Mouse (Mus musculus) mature B cell (primary cell): ENCODE results near the gene Tor3a.
"Not testable (repeated sequence)": the region's sequence is repeated elsewhere in the genome, so short reads cannot be mapped to it uniquely, and the experiment has no call there.

Experiments used
- in situ Hi-C: fragments of 300-500 bp; cut with MboI; formaldehyde crosslinking; loops from 2 replicates; pipeline ENCODE4 v1.14.3; 2019

The Tor3a gene

DNA sequence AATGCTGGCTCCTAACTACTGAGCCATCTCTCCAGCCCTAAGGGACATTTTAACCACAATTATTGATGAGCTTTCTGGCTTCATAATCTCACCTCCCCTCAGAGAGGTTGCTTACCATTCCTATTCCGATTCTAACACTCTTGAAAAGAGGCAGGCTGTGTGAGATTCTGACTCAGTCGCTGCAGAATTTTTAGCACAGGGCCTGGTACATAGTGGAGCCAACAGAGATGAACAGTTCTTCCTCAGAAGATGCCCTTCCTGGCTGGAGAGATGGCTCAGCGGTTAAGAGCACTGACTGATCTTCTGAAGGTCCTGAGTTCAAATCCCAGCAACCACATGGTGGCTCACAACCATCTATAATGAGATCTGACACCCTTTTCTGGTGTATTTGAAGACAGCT, 2.2 kb downstream of the Tor3a start:
- in situ Hi-C loops = no loop called here

DNA sequence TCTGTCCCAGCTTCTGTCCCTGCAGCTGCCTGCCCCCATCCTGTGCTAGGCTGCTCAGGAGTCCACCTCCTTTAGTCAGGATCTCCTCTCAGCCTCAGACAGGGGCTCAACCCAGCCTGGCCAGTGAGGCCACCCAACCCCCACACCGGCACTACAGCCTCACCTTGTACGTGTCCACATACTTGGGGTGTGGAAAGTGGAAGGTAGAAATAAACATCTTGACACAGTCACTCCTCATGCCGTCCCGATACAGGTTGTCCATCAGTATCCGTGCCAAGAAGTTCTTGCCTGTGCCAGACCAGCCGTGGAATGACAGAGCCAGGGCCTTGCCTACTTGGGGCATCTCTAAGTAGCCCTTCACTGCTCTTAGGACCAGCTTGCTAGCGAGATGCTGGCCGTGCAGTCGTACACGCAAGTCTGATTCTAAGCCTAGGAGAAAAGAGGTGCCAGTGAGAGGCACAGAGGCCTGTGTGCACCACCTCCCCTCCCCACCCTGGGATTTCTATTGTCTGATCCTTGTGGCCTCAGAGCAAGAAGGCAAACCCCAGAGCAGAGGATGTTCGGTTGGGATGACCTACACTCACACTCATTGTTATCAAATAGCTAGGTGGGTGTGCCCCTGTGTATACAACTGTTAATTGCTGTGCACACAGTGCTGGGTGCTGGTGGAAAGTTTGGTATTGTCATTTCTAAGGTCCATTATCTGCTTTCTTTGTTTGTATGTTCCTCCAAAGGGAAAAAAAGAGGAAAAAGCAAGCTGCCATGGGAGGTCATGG, 4.8 kb downstream of the Tor3a start:
- in situ Hi-C loops = no loop called here

- in situ Hi-C loops = no loop called here
Observed at GRCm38 (mm10) chr1:156668602-156669001, 5.6 kb downstream of the Tor3a start.

GRCm38 (mm10) chr1:156667141-156667926, 6.8 kb downstream of the Tor3a start:
- in situ Hi-C loops = no loop called here

DNA sequence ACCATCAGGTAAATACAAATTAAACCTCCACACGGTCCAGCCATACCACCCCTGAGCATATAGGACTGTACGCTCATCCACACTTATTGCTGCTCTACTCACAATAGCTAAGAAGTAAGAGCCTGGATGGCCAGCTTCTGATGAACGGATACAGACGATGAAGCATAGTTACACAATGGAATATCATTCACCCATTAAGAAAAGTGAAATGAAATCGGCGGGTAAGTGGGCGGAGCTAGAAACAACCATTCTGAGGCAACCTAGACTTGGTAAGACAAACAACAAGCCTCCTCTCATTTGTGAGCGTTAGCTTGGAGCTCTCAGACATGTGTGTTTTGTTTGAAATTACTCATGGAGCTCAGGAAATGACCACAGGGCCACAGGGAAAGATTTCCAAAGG, 8.4 kb downstream of the Tor3a start:
- in situ Hi-C loops = no loop called here

GRCm38 (mm10) chr1:156660660-156661236, 13.4 kb downstream of the Tor3a start:
- in situ Hi-C loops = not testable (repeated sequence)

DNA sequence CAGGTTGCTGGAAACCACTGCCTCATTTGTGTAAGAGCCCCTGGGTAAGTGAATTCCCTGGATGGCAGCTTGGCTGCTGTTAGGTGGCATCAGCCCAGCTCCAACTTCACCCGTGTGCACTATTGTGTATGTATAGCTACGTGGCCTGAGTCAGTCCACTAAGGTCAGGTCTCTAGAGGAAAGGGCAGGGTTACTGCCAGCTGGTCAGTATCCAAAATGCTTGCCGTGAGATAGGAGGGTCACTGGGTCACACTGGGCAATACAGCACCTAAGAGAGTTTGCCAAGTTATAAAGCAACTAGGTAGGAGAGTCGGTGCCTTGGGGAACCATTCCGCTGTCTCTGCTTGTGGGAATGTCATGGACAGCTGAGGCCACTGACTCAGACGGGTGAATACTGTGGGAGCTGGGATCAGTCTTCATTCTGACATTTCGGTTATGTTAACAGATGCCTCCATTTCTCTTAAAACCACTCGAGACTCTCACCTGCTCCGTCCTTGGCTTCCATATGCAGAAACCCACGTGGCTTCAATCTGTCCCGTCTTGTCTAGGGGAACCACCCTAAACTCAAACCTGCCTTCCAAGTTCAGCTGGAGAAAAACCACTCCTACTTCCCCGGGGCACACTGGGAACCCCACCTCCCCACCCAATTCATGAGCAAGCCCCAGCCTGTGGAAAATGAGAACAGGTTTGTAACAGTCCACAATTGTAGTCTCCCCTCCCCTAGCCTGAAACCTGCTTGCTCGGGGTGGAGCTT, 14.1 kb downstream of the Tor3a start:
- in situ Hi-C loops = no loop called here

GRCm38 (mm10) chr1:156658676-156659075, 15.5 kb downstream of the Tor3a start:
- in situ Hi-C loops = no loop called here

DNA sequence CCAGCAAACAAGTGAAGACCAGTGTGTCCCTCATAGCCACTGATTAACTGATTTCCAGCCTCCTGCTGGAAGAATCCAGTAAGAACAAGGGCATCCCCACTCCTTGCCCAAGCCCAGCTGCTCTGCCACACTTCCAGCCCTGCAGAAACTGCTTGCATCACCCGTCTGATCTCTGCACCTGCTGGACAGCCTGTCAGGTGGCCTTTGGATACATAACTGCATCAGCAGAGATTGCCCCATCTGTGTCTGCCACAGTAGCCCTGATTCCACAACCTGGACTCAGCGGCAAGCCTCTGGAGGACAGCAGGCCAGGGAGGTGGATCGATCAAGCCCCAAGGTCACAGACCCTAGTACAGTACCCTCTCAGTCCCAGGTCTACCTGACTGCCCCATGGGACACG, 16.6 kb downstream of the Tor3a start:
- in situ Hi-C loops = no loop called here

DNA sequence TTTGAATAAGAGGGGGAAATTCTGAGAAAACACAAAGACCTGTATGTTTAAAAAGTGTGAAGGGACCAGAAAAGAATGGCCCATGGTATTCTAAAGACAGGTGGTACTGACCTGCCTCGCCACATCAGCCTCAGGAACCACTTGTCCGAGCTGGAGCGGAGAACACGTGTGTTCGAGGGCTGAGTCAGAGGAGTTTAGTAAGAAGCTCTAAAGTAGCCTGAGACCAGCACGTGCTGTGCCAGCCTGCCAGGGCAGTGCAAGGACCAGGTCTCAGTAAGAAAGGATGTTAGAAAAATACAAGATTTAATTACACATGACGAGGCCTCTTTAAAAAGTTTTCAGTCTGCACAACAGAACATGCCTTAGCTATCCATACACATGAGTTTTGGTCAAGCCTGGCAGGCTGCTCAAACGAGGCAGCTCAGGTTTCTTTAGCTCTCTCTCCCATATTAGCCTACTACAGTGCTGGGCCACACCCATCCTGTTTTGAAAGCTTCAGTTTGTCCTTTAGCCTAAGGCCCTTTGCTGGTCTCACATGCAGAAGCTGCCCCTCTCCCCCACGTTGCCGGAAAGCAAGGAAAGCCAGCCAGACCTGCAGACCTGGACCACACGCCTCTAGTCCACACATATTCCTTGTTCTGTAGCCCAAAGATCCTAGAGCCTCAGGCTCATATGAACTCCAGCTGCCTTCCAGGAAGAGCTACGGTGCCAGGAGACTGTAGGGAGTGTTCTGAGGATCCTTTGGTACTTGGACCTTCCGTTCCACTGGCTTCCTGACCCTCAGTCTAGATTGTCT, 19.2 kb downstream of the Tor3a start:
- in situ Hi-C loops = no loop called here

DNA sequence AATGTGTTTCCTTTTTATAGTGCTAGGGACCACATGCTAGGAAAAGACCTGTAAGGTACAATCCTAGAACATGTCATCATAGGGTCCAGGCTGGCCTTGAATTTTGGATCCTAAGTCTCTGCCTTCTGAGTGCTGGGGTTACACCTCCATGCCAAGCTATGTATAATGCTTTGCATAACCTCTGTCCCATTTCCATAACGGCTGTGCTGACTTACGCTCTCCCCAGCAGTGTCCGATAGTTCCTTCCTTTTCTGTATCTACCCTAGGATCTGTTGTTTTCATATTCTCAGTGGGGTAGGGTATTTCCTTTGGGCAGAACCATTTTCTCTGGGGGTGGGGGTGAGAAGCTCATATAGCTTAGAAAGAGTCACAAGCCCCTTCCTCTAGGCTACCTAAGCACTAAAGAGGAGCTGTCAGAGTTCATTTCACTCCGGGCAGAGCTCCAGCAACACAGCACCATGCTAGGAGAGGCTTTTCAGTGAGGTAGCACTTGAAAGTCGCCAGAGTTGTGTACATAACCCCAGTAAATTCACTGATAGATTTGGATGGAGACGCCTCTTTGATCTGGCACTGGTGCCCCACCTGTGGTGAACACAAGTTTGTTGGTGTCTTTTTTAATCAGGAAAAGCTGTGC, 21.9 kb downstream of the Tor3a start:
- in situ Hi-C loops = no loop called here

GRCm38 (mm10) chr1:156650631-156651030, 23.5 kb downstream of the Tor3a start:
- in situ Hi-C loops = no loop called here

- in situ Hi-C loops = no loop called here
Observed at GRCm38 (mm10) chr1:156648705-156649104, 25.5 kb downstream of the Tor3a start.

GRCm38 (mm10) chr1:156645971-156646370, 28.2 kb downstream of the Tor3a start:
- in situ Hi-C loops = no loop called here

- in situ Hi-C loops = no loop called here
Observed at GRCm38 (mm10) chr1:156644780-156645523, 29.2 kb downstream of the Tor3a start.

- in situ Hi-C loops = no loop called here
Observed at GRCm38 (mm10) chr1:156644061-156644460, 30.1 kb downstream of the Tor3a start.

GRCm38 (mm10) chr1:156642813-156643212, 31.3 kb downstream of the Tor3a start:
- in situ Hi-C loops = no loop called here

DNA sequence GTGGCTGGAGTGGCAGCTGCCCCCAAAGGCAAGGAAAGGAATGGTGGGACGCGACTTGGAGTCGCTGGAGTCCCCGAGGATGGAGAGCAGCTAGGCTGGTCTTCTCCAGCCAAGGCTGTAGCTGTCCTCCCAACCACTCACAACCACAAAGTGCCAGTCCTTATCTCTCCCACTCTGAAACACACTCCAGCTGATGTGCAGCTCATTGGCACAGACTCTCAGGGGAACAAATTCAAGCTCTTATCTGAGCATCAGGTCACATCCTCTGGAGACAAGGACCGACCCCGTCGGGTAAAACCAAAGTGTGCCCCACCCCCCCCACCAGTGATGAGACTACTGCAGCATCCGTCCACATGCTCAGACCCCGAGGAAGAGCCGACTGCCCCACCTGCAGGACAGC, 32.3 kb downstream of the Tor3a start:
- in situ Hi-C loops = no loop called here

DNA sequence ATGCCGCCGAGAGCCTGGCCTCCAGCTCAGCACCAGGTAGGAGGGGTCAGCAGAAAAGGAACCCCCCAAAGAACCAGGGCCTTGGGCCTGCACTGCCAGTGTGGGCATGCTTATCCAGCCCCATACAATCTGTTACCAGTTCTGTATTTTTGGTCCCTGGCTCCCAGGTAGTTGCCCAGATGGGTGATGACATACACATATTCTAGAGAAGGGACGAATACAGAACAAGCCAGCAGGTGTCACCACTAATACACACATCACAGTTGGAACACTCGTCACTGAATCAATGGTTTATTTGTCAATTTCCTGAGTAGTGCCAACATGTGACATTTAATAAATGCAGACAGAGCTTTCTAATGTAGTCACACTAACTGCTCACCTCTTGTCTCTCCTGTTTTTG, 33.6 kb downstream of the Tor3a start:
- in situ Hi-C loops = no loop called here

DNA sequence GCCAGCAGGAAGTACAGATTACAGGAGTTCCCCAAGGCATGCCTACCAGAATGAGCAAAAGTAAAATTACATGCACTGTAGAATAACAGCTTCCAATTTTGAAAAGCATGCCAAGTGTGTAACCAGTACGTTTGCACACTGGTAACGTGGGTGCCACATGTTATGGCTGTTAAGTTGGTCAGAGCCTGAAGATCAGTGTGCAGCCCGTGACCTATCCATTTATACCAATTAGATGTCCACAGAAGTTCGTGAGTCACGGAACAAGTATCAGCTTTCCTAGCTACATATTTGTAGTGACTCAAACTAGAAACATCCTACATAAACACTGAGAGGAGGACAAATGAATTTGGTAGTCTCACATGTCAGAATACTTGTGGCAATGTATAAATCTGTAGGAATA, 34.7 kb downstream of the Tor3a start:
- in situ Hi-C loops = loop anchor here (10.0 kb wide), 1 partner anchor 225 kb away; no protein-coding TSS in a partner anchor
